Mouse (Mus musculus) forebrain, postnatal 0 days (tissue): ENCODE data around the gene Macf1. TPM values are rescaled to one million over a fixed set of nuclear protein-coding genes. Genes with fewer than 3 reads are reported as not detected.

Experiments
- ATAC-seq: fragments of 200-750 bp; cut with Nextera tagmentation; 2 replicates; pipeline ENCODE4 v1.8.0; 2017; ENCODE audit warnings: mild to moderate bottlenecking, moderate library complexity
- DNase-seq: peaks from one replicate; pipeline ENCODE4 v3.0.0-alpha.2; 2015
- H3K27ac ChIP-seq: fragments of 300-500 bp; sonication (generic); 2 replicates; pipeline ENCODE4 v1.5.1; 2014; ENCODE audit warnings: low read depth, mild to moderate bottlenecking, antibody characterized with exemption, low read length, moderate library complexity, mixed read lengths
- H3K27me3 ChIP-seq: fragments of 300-500 bp; sonication (generic); 2 replicates; pipeline ENCODE4 v1.6.1; 2014; ENCODE audit warnings: mild to moderate bottlenecking, low read length, mixed read lengths; ENCODE audit not compliant: insufficient read depth
- H3K36me3 ChIP-seq: fragments of 300-500 bp; sonication (generic); 2 replicates; pipeline ENCODE4 v1.6.1; 2014; ENCODE audit warnings: mild to moderate bottlenecking, moderate library complexity; ENCODE audit not compliant: insufficient read depth
- H3K4me1 ChIP-seq: fragments of 300-500 bp; sonication (generic); 2 replicates; pipeline ENCODE4 v1.6.1; 2014; ENCODE audit warnings: antibody characterized with exemption; ENCODE audit not compliant: insufficient read depth
- H3K4me2 ChIP-seq: fragments of 300-500 bp; sonication (generic); 2 replicates; pipeline ENCODE4 v1.6.1; 2014; ENCODE audit warnings: low read depth, mild to moderate bottlenecking, moderate library complexity
- H3K4me3 ChIP-seq: fragments of 300-500 bp; sonication (generic); 2 replicates; pipeline ENCODE4 v1.5.1; 2014; ENCODE audit warnings: low read depth, low read length, mixed read lengths
- H3K9ac ChIP-seq: fragments of 300-500 bp; sonication (generic); 2 replicates; pipeline ENCODE4 v1.6.1; 2014; ENCODE audit warnings: mild to moderate bottlenecking
- H3K9me3 ChIP-seq: fragments of 300-500 bp; sonication (generic); 2 replicates; pipeline ENCODE4 v1.6.1; 2016; ENCODE audit warnings: low read length
- CTCF ChIP-seq: sonication (generic); IDR thresholded peaks from 2 replicates; pipeline ENCODE4 v1.5.1; 2016; ENCODE audit warnings: antibody characterized with exemption, control low read depth, low read depth
- WGBS: fragments of 180-500 bp; shearing (Covaris S2); extraction: QIAGEN DNeasy Blood & Tissue Kit; methylation state at CpG from one replicate; pipeline ENCODE4 v1.1.7; 2014; 5-methylcytosine and 5-hydroxymethylcytosine counted together
- polyA plus RNA-seq: library from polyadenylated mRNA; unstranded; fragments of >200 nt; fragmentation: Nextera tagmentation; extraction: Ambion mirVana; gene quantifications from 2 replicates; pipeline ENCODE4 v1.2.1, GENCODE M21; 2015
- total RNA-seq: library from RNA; depleted of rRNA; stranded (reverse); fragments of >200 nt; gene quantifications from 2 replicates; pipeline ENCODE4 v1.2.3, GENCODE M21; 2014

Gene Macf1
- total and polyA plus RNA-seq, 2 experiments from 2014 or later, result 58.2 to 345 TPM

DNA sequence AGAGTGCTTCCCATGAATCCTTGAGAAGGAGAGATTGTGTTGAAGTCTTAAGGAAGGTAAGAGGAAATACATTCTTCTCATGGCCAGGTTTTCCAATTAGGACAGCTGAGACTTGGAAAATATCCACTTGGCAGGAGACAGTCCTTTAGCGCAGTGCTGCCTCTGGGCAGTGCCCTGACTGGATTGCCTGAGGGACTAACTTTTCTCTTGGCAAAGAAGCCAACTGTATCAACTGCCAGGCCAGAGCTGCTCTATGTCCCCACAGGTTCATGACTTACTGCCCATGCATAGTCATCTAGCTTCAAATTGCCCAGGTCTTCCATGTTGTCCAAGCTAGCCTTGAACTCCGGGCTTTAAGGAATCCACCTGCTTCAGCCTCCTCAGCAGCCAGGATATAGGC, 260.1 kb downstream of the Macf1 start:
- Histone ChIP-seq H3K4me3 (no peak overlapping the region), H3K27ac (no peak overlapping the region), H3K36me3 (no peaks in the 10 kb centered on the region), H3K9ac (no peak overlapping the region), H3K4me2 (no peak overlapping the region), H3K4me1 (no peaks in the 10 kb centered on the region), H3K27me3 (no peaks in the 10 kb centered on the region), H3K9me3 (no peaks in the 10 kb centered on the region)
- WGBS, result 84% methylated on average over 2 of the region's 2 CpGs
- DNase-seq (no peak), ATAC-seq (no peak)
- no peak for TF ChIP-seq CTCF

GRCm38 (mm10) chr4:123422828-123423227, 261.3 kb downstream of the Macf1 start:
- no peak for DNase-seq
- no peaks in the 10 kb centered on the region for H3K36me3 ChIP-seq
- H3K27me3 ChIP-seq, result no peaks in the 10 kb centered on the region
- 77% methylated on average over 6 of the region's 6 CpGs for WGBS
- H3K4me2 ChIP-seq, result no peak overlapping the region
- no peak for TF ChIP-seq CTCF
- H3K4me1 ChIP-seq, result no peaks in the 10 kb centered on the region
- H3K9ac ChIP-seq, result no peak overlapping the region
- no peak overlapping the region for H3K4me3 ChIP-seq
- ATAC-seq, result no peak; the same call in 1 of the 2 replicates
- H3K27ac ChIP-seq, result no peak overlapping the region
- H3K9me3 ChIP-seq, result no peaks in the 10 kb centered on the region

GRCm38 (mm10) chr4:123418032-123418431, 266.1 kb downstream of the Macf1 start:
- ATAC-seq, result no peak
- Histone ChIP-seq H3K9ac (no peak overlapping the region), H3K4me2 (no peak overlapping the region), H3K27me3 (no peaks in the 10 kb centered on the region), H3K4me1 (no peaks in the 10 kb centered on the region), H3K36me3 (no peaks in the 10 kb centered on the region), H3K4me3 (no peak overlapping the region), H3K27ac (no peak overlapping the region), H3K9me3 (no peaks in the 10 kb centered on the region)
- 89% methylated on average over 3 of the region's 3 CpGs for WGBS
- no peak for DNase-seq
- no peak for TF ChIP-seq CTCF

GRCm38 (mm10) chr4:123417478-123417877, 266.7 kb downstream of the Macf1 start:
- DNase-seq (no peak), ATAC-seq (no peak)
- Histone ChIP-seq H3K9me3 (no peaks in the 10 kb centered on the region), H3K4me3 (no peak overlapping the region), H3K9ac (no peak overlapping the region), H3K27me3 (no peaks in the 10 kb centered on the region), H3K27ac (no peak overlapping the region), H3K4me2 (no peak overlapping the region), H3K36me3 (no peaks in the 10 kb centered on the region), H3K4me1 (no peaks in the 10 kb centered on the region)
- TF ChIP-seq CTCF, result no peak
- 72% methylated on average over 1 of the region's 3 CpGs for WGBS

GRCm38 (mm10) chr4:123416829-123417228, 267.3 kb downstream of the Macf1 start:
- 89% methylated on average over 2 of the region's 2 CpGs for WGBS
- H3K36me3 ChIP-seq, result no peaks in the 10 kb centered on the region
- H3K4me1 ChIP-seq, result no peaks in the 10 kb centered on the region
- H3K27ac ChIP-seq, result no peak overlapping the region
- DNase-seq (no peak), ATAC-seq (no peak)
- no peaks in the 10 kb centered on the region for H3K27me3 ChIP-seq
- no peaks in the 10 kb centered on the region for H3K9me3 ChIP-seq
- H3K4me2 ChIP-seq, result no peak overlapping the region
- no peak for TF ChIP-seq CTCF
- H3K9ac ChIP-seq, result no peak overlapping the region
- no peak overlapping the region for H3K4me3 ChIP-seq

DNA sequence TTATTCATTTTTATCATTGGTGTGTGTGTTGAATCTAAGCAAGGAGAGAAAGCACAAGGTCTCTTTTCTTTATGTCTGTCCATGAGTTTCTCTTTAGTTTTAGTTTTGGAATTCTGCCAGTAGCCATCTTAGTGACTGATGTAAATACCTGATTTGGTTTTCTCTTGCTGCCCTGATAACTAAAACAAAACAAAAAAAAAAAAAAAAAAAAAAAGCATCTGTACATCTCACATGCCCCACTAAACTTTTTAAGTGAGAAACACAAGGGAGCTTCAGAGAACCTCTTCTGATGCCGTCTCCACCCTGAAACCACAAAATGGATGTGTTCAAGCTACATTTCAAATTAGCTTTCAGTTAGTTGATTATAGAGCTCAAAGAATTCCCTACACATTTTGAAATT, 268.6 kb downstream of the Macf1 start:
- H3K9ac ChIP-seq, result no peak overlapping the region
- 89% methylated on average over 1 of the region's 1 CpGs for WGBS
- H3K27ac ChIP-seq, result no peak overlapping the region

GRCm38 (mm10) chr4:123413876-123414275, 270.3 kb downstream of the Macf1 start:
- ATAC-seq (no peak), DNase-seq (no peak)
- no peak for TF ChIP-seq CTCF
- Histone ChIP-seq H3K9me3 (no peaks in the 10 kb centered on the region), H3K9ac (no peak overlapping the region), H3K36me3 (no peaks in the 10 kb centered on the region), H3K27me3 (no peaks in the 10 kb centered on the region), H3K4me3 (no peak overlapping the region), H3K4me1 (peaks cover 14% of the 10 kb centered on the region), H3K27ac (no peak overlapping the region), H3K4me2 (no peak overlapping the region)
- WGBS, result 57% methylated on average over 2 of the region's 2 CpGs

More for the DNA sequence above, 268.6 kb downstream of the Macf1 start:
- no peak for ATAC-seq
- DNase-seq, result no peak
- H3K9me3 ChIP-seq, result no peaks in the 10 kb centered on the region
- no peak for TF ChIP-seq CTCF
- H3K4me2 ChIP-seq, result no peak overlapping the region
- peaks cover 5% of the 10 kb centered on the region for H3K4me1 ChIP-seq
- no peaks in the 10 kb centered on the region for H3K36me3 ChIP-seq
- H3K27me3 ChIP-seq, result no peaks in the 10 kb centered on the region
- no peak overlapping the region for H3K4me3 ChIP-seq

GRCm38 (mm10) chr4:123412981-123413380, 271.2 kb downstream of the Macf1 start:
- Histone ChIP-seq H3K4me3 (no peak overlapping the region), H3K9ac (no peak overlapping the region), H3K27me3 (no peaks in the 10 kb centered on the region), H3K4me1 (peaks cover 14% of the 10 kb centered on the region), H3K36me3 (no peaks in the 10 kb centered on the region), H3K4me2 (no peak overlapping the region), H3K27ac (no peak overlapping the region), H3K9me3 (no peaks in the 10 kb centered on the region)
- DNase-seq (no peak), ATAC-seq (no peak)
- 35% methylated on average over 2 of the region's 2 CpGs for WGBS
- TF ChIP-seq CTCF, result no peak
